Mouse (Mus musculus) cortical plate, adult 2 months (tissue): ENCODE measurements around the gene Gdf1.

Experiments used
- CTCF ChIP-seq: fragments of 200-500 bp; IDR thresholded peaks from 2 replicates; pipeline ENCODE4 v1.5.1; 2011; ENCODE audit warnings: mild to moderate bottlenecking, control low read depth, low read length; ENCODE audit not compliant: insufficient read depth; ENCODE audit errors: extremely low read depth
- POLR2A ChIP-seq: fragments of 200-500 bp; IDR thresholded peaks from 2 replicates; pipeline ENCODE4 v1.6.1; 2011; ENCODE audit warnings: mild to moderate bottlenecking, low read length, control low read depth; ENCODE audit not compliant: insufficient read depth; ENCODE audit errors: extremely low read depth

DNA sequence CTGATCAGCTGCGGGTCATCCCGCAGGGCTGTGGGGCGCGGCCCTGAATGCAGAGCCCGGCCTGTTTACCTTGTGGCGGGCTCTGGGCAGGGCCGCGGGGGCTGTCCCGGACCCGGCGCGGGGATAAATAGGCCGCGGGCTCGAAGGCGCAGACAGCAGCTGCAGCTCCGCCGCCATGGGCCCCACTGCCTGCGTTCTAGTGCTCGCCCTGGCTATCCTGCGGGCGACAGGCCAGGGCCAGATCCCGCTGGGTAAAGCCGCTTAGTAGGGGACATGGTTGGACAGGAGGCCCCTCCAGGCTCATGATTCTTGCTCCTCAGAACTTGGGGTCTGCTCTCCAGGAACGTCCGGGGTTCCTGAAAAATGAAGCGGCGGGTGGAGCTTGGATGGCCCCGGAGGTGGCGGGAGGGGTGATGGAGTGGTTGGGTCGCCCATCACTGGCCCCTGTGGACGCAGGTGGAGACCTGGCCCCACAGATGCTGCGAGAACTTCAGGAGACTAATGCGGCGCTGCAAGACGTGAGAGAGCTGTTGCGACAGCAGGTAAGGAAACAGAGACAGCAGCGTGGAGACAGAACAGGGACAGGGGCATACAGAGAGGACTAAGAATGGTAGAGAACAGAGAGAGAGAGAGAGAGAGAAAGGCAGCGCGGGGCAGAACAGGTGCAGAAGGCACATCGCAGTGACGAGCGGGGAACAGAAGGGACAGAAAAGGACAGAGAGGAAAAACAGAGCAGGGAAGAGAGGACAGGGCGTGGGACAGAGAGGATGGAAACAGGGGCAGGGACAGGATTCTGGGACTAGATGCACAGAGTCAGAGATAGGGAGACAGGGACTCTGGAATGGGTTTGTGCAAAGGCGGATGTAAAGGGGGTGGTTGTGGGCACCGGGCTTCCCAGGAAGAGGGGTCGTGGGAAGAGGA is 44.0 kb downstream of the Gdf1 start, which contains the start of gene Comp:
- TF ChIP-seq CTCF: no peak
- no peak for TF ChIP-seq POLR2A
